Mouse (Mus musculus) neural tube, embryonic 15.5 days (tissue): Measurements from ENCODE around the gene Blnk. TPM values are rescaled to one million over a fixed set of nuclear protein-coding genes. Genes with fewer than 3 reads are reported as not detected.

ENCODE experiments used
- ATAC-seq: fragments of 200-750 bp; cut with Nextera tagmentation; 2 replicates; pipeline ENCODE4 v1.8.0; 2017; ENCODE audit warnings: mild to moderate bottlenecking, moderate TSS enrichment, moderate library complexity; ENCODE audit not compliant: low FRiP score
- H3K27ac ChIP-seq: fragments of 300-500 bp; sonication (generic); replicated peaks from 2 replicates; pipeline ENCODE4 v1.5.1; 2015; ENCODE audit warnings: mild to moderate bottlenecking, inconsistent platforms
- H3K27me3 ChIP-seq: fragments of 300-500 bp; sonication (generic); replicated peaks from 2 replicates; pipeline ENCODE4 v1.6.1; 2015; ENCODE audit warnings: inconsistent platforms
- H3K36me3 ChIP-seq: fragments of 300-500 bp; sonication (generic); 2 replicates; pipeline ENCODE4 v1.6.1; 2015; ENCODE audit warnings: inconsistent platforms
- H3K4me1 ChIP-seq: fragments of 300-500 bp; sonication (generic); 2 replicates; pipeline ENCODE4 v1.6.1; 2015; ENCODE audit warnings: inconsistent platforms
- H3K4me2 ChIP-seq: fragments of 300-500 bp; sonication (generic); 2 replicates; pipeline ENCODE4 v1.6.1; 2015; ENCODE audit warnings: inconsistent platforms, mild to moderate bottlenecking, moderate library complexity
- H3K4me3 ChIP-seq: fragments of 300-500 bp; sonication (generic); replicated peaks from 2 replicates; pipeline ENCODE4 v1.5.1; 2015; ENCODE audit warnings: mild to moderate bottlenecking, inconsistent platforms
- H3K9ac ChIP-seq: fragments of 300-500 bp; sonication (generic); replicated peaks from 2 replicates; pipeline ENCODE4 v1.6.1; 2015; ENCODE audit warnings: mild to moderate bottlenecking, inconsistent platforms
- H3K9me3 ChIP-seq: fragments of 300-500 bp; sonication (generic); replicated peaks from 2 replicates; pipeline ENCODE4 v1.6.1; 2016; ENCODE audit warnings: inconsistent platforms
- WGBS: fragments of 180-500 bp; shearing (Covaris S2); methylation state at CpG from one replicate; pipeline ENCODE4 v1.1.7; 2015; ENCODE audit warnings: mixed read lengths; 5-methylcytosine and 5-hydroxymethylcytosine counted together
- polyA plus RNA-seq: library from polyadenylated mRNA; unstranded; fragments of >200 nt; fragmentation: Nextera tagmentation; extraction: Ambion mirVana; gene quantifications from 2 replicates; pipeline ENCODE4 v1.2.1, GENCODE M21; 2015

Gene Blnk
- polyA plus RNA-seq, 1 experiment from 2014 or later, result 1.0 TPM

DNA sequence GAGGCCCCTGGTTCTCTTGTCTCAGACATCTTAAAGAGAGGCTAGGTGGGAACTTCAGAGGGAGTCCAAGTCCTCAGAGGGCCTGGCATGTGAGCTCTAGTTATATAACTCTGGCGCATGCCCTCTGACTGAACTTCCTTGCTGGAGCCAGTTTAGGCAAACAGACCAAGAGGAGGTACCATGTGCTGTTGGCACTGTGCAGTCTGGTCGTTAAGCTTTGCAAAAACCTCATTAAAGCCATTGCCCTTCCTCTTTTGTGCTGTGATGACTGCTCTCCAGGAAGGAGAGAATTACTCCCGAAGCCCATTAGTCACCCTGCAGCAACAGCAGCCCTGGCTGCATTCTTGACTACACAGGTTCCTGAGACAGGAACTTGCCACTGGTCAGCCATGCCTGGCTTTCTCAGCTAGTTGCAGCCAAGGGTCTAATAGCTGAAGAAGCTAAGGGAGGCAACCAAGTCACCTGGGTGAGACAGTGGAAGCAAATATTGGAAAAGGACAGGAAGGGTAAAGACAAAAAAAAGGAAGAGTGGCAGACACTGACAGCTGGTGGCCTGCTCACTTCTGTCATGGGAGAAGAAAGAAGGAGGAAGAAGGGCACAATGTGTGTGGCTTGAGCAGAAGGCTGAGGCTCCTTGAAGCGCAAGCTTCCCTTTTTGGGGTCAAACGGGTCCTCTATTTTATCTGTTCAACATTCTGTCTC, 4.3 kb upstream of the Blnk start:
- no peaks in the 10 kb centered on the region for H3K9me3 ChIP-seq
- no peak overlapping the region for H3K9ac ChIP-seq
- H3K4me2 ChIP-seq, result no peak overlapping the region
- H3K4me1 ChIP-seq, result no peaks in the 10 kb centered on the region
- no peak overlapping the region for H3K27ac ChIP-seq
- no peak overlapping the region for H3K4me3 ChIP-seq
- H3K27me3 ChIP-seq, result no peaks in the 10 kb centered on the region
- no peak for ATAC-seq
- H3K36me3 ChIP-seq, result no peaks in the 10 kb centered on the region
- 38% methylated on average over 5 of the region's 5 CpGs for WGBS

DNA sequence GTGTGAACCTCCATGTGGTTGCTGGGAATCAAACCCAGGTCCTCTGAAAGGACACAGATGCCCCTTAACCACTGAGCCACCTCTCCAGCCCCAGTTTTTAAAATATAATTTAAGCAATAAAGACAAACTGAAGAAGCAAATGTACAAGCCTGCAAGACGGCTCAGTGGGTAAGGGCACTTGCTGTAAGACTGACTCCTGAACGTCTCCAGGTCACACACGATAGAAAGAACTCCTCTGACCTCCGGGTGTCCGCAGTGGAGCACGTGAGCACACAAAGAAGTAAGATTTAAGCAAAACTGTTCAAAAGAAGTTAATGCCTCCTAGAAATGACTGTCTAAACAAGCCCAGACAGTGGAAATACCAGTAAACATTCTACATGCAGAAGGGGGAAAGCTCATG, 2.4 kb upstream of the Blnk start:
- no peak for ATAC-seq
- H3K4me3 ChIP-seq, result no peak overlapping the region
- WGBS, result 85% methylated on average over 6 of the region's 6 CpGs
- no peak overlapping the region for H3K4me2 ChIP-seq
- peaks cover 10% of the 10 kb centered on the region for H3K4me1 ChIP-seq
- no peaks in the 10 kb centered on the region for H3K9me3 ChIP-seq
- no peak overlapping the region for H3K27ac ChIP-seq
- H3K27me3 ChIP-seq, result no peaks in the 10 kb centered on the region
- H3K36me3 ChIP-seq, result no peaks in the 10 kb centered on the region
- H3K9ac ChIP-seq, result no peak overlapping the region

DNA sequence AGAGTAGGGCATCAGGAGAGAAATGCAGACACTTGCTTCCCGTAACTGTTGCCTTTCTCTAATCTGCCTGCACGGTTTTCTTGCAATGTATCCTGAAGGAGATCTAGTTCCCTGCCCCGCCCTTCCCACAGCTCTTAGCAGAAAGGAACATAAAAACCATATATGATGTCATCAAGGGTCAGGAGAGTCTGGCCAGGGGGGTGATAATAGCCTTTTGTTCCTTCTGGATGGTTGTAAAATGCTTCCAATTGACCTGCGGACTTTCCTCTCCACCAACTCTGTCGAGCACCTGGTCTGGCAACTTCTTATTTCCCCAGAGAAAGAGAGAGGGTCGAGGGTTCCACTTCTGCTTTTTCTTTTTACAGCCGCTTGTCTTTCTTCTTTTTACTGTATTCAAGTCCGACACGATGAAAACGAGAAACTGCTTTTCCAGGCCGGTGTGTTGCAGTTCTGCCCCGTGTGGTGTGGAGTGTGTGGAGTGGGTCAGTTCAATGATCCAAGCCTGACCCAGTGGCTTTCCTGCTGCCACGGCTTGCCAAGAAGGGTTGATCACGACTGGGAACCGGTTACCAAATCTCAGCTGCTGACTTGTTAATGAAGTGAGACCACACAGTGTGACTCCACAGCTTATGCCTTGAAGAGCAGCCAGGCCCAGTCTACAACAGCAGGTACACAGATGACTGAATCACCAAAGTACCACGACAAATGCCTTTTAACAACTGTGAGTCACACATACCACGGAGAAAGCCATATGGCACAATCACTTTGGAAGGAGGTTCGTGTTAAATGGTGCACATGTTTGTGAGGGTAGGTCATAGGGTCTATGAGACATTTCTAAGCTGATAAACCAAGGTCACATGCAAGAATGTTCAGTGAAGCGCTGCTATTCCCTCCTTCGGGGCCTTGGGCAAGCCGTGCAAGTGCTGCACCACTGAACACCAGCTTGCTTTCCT, 1.4 kb upstream of the Blnk start:
- Histone ChIP-seq H3K27me3 (0 out of 2 replicates have a peak, but pooled peaks cover 2% of the 10 kb centered on the region), H3K36me3 (no peaks in the 10 kb centered on the region), H3K4me1 (peaks cover 10% of the 10 kb centered on the region), H3K4me2 (no peak overlapping the region), H3K9me3 (no peaks in the 10 kb centered on the region), H3K4me3 (no peak overlapping the region), H3K27ac (no peak overlapping the region), H3K9ac (no peak overlapping the region)
- peak; percentile 31; the same call in 1 of the 2 replicates for ATAC-seq
- WGBS, result 44% methylated on average over 21 of the region's 21 CpGs

DNA sequence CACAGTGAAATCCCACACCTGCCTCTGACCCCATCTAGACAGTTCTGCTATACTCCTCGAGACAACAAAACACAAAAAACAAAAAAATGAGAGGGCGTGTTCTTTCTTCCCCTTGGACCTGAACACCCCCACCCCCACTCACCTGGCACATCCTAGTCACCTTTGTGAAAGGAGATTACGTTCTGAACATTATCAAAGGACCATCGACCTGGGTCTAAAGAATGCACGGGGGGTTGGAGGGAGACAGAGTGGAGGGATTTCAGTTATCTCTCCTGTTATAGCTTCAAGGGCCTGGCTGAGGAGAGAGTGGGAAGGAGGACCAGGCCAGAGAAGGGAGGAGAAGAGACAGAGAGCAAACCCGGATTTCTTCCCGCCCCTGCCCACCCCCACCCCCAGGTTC, 576 bp upstream of the Blnk start:
- Histone ChIP-seq H3K36me3 (no peaks in the 10 kb centered on the region), H3K4me1 (peaks cover 10% of the 10 kb centered on the region), H3K9me3 (no peaks in the 10 kb centered on the region), H3K9ac (no peak overlapping the region), H3K27ac (no peak overlapping the region), H3K4me3 (no peak overlapping the region), H3K27me3 (0 out of 2 replicates have a peak, but pooled peaks cover 2% of the 10 kb centered on the region), H3K4me2 (no peak overlapping the region)
- 61% methylated on average over 7 of the region's 7 CpGs for WGBS
- no peak for ATAC-seq

DNA sequence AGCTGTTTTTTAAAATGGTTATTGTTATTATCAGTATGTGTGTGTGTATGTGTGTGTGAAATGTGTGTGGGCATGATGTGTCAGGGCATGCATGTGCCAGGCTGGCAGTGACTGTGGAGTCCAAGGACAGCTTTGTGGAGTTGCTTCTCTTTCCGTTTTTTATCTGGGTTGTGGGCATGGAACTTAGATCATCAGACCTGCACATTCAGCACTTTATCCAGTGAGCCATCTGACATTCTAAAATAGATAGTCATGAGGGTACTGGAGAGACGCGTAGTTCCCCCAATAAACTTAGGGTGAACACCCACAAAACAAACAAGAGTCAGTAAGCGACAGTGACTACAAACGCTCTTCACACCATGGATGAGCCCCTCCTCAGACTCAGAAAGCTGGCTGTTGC, 979 bp downstream of the Blnk start:
- Histone ChIP-seq H3K27me3 (0 out of 2 replicates have a peak, but pooled peaks cover 2% of the 10 kb centered on the region), H3K4me2 (no peak overlapping the region), H3K27ac (no peak overlapping the region), H3K4me3 (no peak overlapping the region), H3K9me3 (no peaks in the 10 kb centered on the region), H3K36me3 (no peaks in the 10 kb centered on the region), H3K9ac (no peak overlapping the region), H3K4me1 (peaks cover 10% of the 10 kb centered on the region)
- ATAC-seq, result no peak
- WGBS, result 83% methylated on average over 5 of the region's 5 CpGs

DNA sequence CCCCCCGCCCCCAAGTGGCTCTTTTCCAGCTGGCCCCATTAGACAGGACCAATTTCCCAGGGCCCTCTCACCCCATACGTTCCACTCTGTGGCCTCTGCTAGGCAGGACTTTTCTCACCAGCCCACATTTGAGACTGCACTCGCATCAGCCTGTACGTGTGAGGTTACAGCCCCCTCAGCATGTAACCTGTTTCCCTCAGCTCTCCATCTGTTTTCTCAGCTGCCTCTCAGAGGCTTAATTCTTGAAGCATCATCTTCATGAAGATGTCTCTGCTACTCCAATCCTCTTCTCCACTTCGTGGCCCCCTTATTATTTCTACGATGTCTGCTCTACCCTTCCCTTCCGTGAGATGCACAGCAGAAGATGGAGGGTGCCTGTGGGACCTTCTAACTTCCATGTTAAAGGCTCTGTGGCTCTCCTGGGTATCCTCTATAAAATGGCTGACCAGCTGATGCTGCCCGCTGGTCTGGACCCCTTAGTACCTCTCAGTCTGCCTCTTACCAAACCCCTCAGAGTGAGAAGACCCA, 1.8 kb downstream of the Blnk start:
- H3K36me3 ChIP-seq, result no peaks in the 10 kb centered on the region
- peak overlapping the region; percentile 29; the same call in 1 of the 2 replicates for H3K4me2 ChIP-seq
- peaks cover 10% of the 10 kb centered on the region for H3K4me1 ChIP-seq
- 54% methylated on average over 8 of the region's 8 CpGs for WGBS
- no peaks in the 10 kb centered on the region for H3K9me3 ChIP-seq
- H3K4me3 ChIP-seq, result no peak overlapping the region
- 0 out of 2 replicates have a peak, but pooled peaks cover 2% of the 10 kb centered on the region for H3K27me3 ChIP-seq
- H3K27ac ChIP-seq, result no peak overlapping the region
- no peak overlapping the region for H3K9ac ChIP-seq
- ATAC-seq, result no peak

DNA sequence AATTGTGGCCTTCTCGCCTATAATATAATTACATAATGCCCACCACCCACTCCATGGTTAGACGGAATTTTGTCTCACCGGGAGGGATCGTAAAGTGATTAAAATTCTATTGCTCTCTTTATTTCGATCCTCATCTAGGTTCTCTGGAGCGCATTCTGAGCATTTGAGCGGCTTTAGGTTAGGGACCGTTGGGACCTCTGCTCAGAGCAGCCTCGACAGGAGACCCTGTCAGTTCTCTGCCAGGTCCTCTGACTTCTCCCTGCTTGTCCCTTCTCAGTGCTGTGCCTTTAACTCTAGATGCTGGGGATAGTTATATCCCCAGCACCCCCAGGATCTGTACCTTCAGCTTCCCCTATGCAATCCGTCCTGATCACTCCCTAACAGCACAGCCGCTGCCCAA, 2.2 kb downstream of the Blnk start:
- Histone ChIP-seq H3K9ac (no peak overlapping the region), H3K9me3 (no peaks in the 10 kb centered on the region), H3K4me1 (peaks cover 10% of the 10 kb centered on the region), H3K27me3 (0 out of 2 replicates have a peak, but pooled peaks cover 2% of the 10 kb centered on the region), H3K36me3 (no peaks in the 10 kb centered on the region), H3K27ac (no peak overlapping the region), H3K4me3 (no peak overlapping the region), H3K4me2 (peak overlapping the region; percentile 29; the same call in 1 of the 2 replicates)
- 17% methylated on average over 11 of the region's 11 CpGs for WGBS
- ATAC-seq, result no peak

DNA sequence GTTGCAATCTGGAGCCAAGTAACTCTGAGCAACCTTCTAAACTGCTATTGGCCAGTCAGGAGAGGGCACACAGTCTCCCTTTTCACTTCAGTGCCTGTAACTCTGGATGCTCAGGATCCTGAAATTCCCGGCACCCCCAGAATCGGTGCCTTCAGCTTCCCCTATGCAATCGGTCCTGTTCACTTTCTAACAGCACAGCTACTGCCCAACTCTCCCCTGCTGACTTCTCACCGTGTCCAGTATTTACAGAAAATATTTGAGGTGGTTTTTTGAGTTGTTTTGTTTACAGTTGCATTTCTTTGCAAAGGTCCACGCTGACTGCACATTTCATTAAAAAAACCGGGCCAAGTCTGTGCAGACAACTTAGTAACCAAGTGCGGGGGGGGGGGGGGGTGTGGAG, 2.7 kb downstream of the Blnk start:
- Histone ChIP-seq H3K4me2 (peak overlapping the region; percentile 29; the same call in 1 of the 2 replicates), H3K36me3 (no peaks in the 10 kb centered on the region), H3K9me3 (no peaks in the 10 kb centered on the region), H3K27me3 (0 out of 2 replicates have a peak, but pooled peaks cover 2% of the 10 kb centered on the region), H3K4me1 (peaks cover 10% of the 10 kb centered on the region), H3K27ac (no peak overlapping the region), H3K4me3 (no peak overlapping the region), H3K9ac (no peak overlapping the region)
- no peak for ATAC-seq
- WGBS, result 55% methylated on average over 6 of the region's 7 CpGs

DNA sequence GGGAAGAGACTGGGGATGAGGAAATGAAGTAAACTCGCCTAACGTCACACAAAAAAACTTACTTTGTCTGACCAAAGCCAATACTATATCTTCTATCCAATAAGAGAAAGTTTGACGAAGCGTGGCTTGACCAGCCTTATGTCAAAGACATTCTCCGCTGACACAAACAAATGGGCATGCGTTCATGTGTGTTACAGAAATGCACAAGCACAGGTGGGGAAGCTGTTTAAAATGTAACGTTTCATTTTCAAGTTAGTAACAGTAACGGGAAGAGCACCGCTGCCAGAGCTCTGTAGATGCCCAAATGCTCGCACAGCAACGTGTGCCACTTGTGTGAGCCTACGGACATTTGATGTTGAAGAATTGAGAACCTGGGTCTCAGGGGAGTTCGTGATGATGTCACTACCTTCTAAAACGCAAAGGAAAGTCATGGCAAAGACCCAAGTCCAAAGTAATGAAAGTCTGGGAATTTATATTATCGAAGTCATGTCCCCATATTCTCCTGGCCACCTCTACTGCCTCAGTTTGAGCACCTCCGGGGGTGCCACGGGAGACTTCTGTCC, 3.5 kb downstream of the Blnk start:
- H3K27ac ChIP-seq, result no peak overlapping the region
- H3K9me3 ChIP-seq, result no peaks in the 10 kb centered on the region
- no peak overlapping the region for H3K4me2 ChIP-seq
- H3K9ac ChIP-seq, result no peak overlapping the region
- H3K27me3 ChIP-seq, result 0 out of 2 replicates have a peak, but pooled peaks cover 2% of the 10 kb centered on the region
- H3K4me1 ChIP-seq, result peaks cover 10% of the 10 kb centered on the region
- no peak for ATAC-seq
- H3K36me3 ChIP-seq, result no peaks in the 10 kb centered on the region
- H3K4me3 ChIP-seq, result no peak overlapping the region
- WGBS, result 94% methylated on average over 17 of the region's 17 CpGs

DNA sequence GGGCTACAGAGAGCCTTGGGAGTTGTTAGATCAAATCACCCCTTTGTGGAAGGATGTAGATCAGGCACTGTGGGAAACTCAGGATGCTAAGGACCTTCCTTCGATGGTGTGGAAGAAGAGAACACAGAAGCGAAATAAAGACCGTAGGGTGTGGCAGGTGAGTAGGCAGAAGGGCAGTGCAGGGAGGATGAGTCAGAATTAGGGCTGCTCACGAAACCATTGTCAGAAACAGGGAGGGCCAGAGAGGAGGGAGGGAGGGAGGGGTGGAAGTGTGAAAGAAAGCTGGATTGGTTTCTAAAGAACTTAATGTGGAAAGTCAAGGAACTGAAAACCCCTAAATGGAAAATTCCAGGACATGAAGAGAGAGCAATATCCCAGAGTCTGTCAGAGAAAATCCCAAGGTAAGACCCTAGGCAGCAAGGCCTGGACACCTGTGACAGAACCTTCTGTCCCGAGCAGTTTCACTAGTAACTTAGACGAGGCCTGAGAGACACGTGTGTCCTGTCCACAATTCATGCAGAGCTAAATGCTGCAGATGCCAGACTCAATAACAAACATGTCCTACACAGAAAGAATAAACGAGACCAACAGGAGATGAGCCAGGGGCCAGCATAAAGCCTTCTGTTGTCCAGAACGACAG, 4.3 kb downstream of the Blnk start:
- H3K4me2 ChIP-seq, result no peak overlapping the region
- H3K27ac ChIP-seq, result no peak overlapping the region
- H3K27me3 ChIP-seq, result 0 out of 2 replicates have a peak, but pooled peaks cover 2% of the 10 kb centered on the region
- H3K36me3 ChIP-seq, result no peaks in the 10 kb centered on the region
- no peak overlapping the region for H3K4me3 ChIP-seq
- WGBS, result 82% methylated on average over 9 of the region's 9 CpGs
- ATAC-seq, result no peak
- no peak overlapping the region for H3K9ac ChIP-seq
- peaks cover 10% of the 10 kb centered on the region for H3K4me1 ChIP-seq
- H3K9me3 ChIP-seq, result no peaks in the 10 kb centered on the region

DNA sequence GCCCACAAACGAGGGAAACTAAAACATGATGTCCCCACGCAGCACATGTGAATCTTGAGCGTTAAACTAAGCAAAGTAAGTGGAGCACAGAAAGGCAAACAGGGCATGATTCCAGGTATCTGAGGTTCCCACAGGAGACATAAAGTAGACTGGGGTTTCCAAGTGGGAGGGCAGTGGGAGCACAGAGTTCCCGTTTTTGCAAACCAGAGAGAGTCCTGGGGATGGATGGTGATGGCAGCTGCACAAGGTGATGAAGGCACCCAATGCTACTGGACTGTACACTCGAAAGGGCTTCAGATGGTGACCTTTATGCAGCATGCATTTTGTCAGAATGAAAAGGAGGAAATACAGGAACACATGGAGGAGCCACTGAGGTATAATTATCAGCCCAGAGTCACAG, 5.5 kb downstream of the Blnk start:
- WGBS, result 86% methylated on average over 5 of the region's 5 CpGs
- H3K9me3 ChIP-seq, result no peaks in the 10 kb centered on the region
- peaks cover 10% of the 10 kb centered on the region for H3K4me1 ChIP-seq
- 0 out of 2 replicates have a peak, but pooled peaks cover 2% of the 10 kb centered on the region for H3K27me3 ChIP-seq
- H3K4me2 ChIP-seq, result no peak overlapping the region
- no peaks in the 10 kb centered on the region for H3K36me3 ChIP-seq
- ATAC-seq, result no peak
- H3K9ac ChIP-seq, result no peak overlapping the region
- no peak overlapping the region for H3K4me3 ChIP-seq
- H3K27ac ChIP-seq, result no peak overlapping the region
